Mouse (Mus musculus) limb, embryonic 14.5 days (tissue): Measurements from ENCODE around the gene Trem1. TPM values are rescaled to one million over a fixed set of nuclear protein-coding genes. Genes with fewer than 3 reads are reported as not detected.

ENCODE experiments used
- ATAC-seq: fragments of 200-750 bp; cut with Nextera tagmentation; 2 replicates; pipeline ENCODE4 v1.8.0; 2017; ENCODE audit warnings: low read depth, moderate number of reproducible peaks, moderate TSS enrichment; ENCODE audit not compliant: low FRiP score
- DNase-seq: peaks from one replicate; pipeline ENCODE4 v3.0.0-alpha.2; 2015; ENCODE audit warnings: low spot score
- H3K27ac ChIP-seq: fragments of 300-500 bp; sonication (generic); replicated peaks from 2 replicates; pipeline ENCODE4 v1.5.1; 2014; ENCODE audit warnings: low read depth, mild to moderate bottlenecking, low read length, moderate library complexity, mixed read lengths
- H3K27me3 ChIP-seq: fragments of 300-500 bp; sonication (generic); 2 replicates; pipeline ENCODE4 v1.6.1; 2014; ENCODE audit warnings: low read length, mixed read lengths; ENCODE audit not compliant: control insufficient read depth, insufficient read depth
- H3K36me3 ChIP-seq: fragments of 300-500 bp; sonication (generic); 2 replicates; pipeline ENCODE4 v1.6.1; 2014; ENCODE audit warnings: mild to moderate bottlenecking, low read length, moderate library complexity, mixed read lengths; ENCODE audit not compliant: control insufficient read depth, insufficient read depth
- H3K4me1 ChIP-seq: fragments of 300-500 bp; sonication (generic); 2 replicates; pipeline ENCODE4 v1.6.1; 2014; ENCODE audit warnings: antibody characterized with exemption, low read length, mixed read lengths; ENCODE audit not compliant: control insufficient read depth, insufficient read depth
- H3K4me2 ChIP-seq: fragments of 300-500 bp; sonication (generic); replicated peaks from 2 replicates; pipeline ENCODE4 v1.6.1; 2014; ENCODE audit warnings: low read depth, mild to moderate bottlenecking, low read length, moderate library complexity; ENCODE audit not compliant: severe bottlenecking
- H3K4me3 ChIP-seq: fragments of 300-500 bp; sonication (generic); replicated peaks from 2 replicates; pipeline ENCODE4 v1.5.1; 2014; ENCODE audit warnings: low read length
- H3K9ac ChIP-seq: fragments of 300-500 bp; sonication (generic); 2 replicates; pipeline ENCODE4 v1.6.1; 2014; ENCODE audit warnings: mild to moderate bottlenecking, low read depth, low read length, moderate library complexity; ENCODE audit not compliant: severe bottlenecking
- H3K9me3 ChIP-seq: fragments of 300-500 bp; sonication (generic); 2 replicates; pipeline ENCODE4 v1.6.1; 2016; ENCODE audit warnings: low read length; ENCODE audit not compliant: control insufficient read depth
- POLR2A ChIP-seq: fragments of 200-500 bp; IDR thresholded peaks from 2 replicates; pipeline ENCODE4 v1.8.0; 2012; ENCODE audit warnings: inconsistent platforms, mild to moderate bottlenecking, moderate library complexity, borderline replicate concordance; ENCODE audit not compliant: insufficient read depth, insufficient read length; ENCODE audit errors: extremely low read depth
- WGBS: fragments of 180-500 bp; shearing (Covaris S2); extraction: QIAGEN DNeasy Blood & Tissue Kit; methylation state at CpG from one replicate; pipeline ENCODE4 v1.1.7; 2014; 5-methylcytosine and 5-hydroxymethylcytosine counted together
- polyA plus RNA-seq, 2 experiments: library from polyadenylated mRNA; depleted of rRNA in 1 of 2; stranded (reverse) in 1 of 2; unstranded in 1 of 2; fragments of >200 nt; fragmentation: Nextera tagmentation in 1 of 2; extraction: Ambion mirVana in 1 of 2; gene quantifications; 2 replicates each; pipeline versions ENCODE4 v1.2.1 to v1.2.3; 2012 to 2014

The Trem1 gene
- polyA plus RNA-seq, 2 experiments = 0.01 to 0.08 TPM

GRCm38 (mm10) chr17:48261868-48262267, 29.3 kb downstream of the Trem1 start:
- H3K4me1 ChIP-seq = no peaks in the 10 kb centered on the region
- H3K27ac ChIP-seq = no peak overlapping the region
- DNase-seq (no peak), ATAC-seq (no peak)
- peaks cover 10% of the 10 kb centered on the region; the same call in 1 of the 2 replicates for H3K9me3 ChIP-seq
- H3K4me3 ChIP-seq = no peak overlapping the region
- H3K4me2 ChIP-seq = no peak overlapping the region
- no peak overlapping the region for H3K9ac ChIP-seq
- WGBS = 71% methylated on average over 2 of the region's 2 CpGs
- no peak for TF ChIP-seq POLR2A
- no peaks in the 10 kb centered on the region for H3K36me3 ChIP-seq
- H3K27me3 ChIP-seq = no peaks in the 10 kb centered on the region

DNA sequence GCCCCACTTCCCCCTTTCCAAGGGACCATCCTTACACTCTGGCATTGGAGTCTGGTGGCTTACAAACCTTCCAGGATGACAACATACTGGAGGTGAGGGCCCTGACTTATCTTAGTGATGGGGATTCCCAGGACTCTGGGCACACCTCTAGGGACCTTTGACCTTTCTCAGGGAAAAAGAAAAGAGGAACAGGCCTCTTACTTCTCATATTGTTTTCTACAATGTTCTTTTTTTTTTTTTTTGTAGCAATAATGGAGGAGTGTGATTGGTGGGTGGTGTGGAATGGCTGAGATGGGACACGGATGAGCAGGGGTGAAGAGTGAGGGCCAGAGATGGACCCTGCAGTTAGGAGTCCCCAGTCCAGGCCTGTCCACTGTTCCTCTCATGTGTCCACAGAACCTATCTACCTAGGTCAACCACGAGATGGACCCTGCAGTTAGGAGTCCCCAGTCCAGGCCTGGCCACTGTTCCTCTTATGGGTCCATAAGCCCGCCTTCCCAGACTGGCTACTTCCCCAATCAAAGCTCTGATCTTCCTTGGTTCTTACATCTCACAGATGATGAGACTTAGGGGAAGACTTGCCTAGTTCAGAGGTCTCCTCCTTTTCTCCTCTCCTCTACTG, 31.3 kb downstream of the Trem1 start, which contains the start of gene Treml4:
TSS of gene Treml4 (plus strand) at position 555 of the 622 bp plus-strand sequence.
- no peak within 1 kb of the TSS for H3K27ac ChIP-seq
- DNase-seq (no peak), ATAC-seq (no peak; the same call in 1 of the 2 replicates)
- H3K27me3 ChIP-seq = no peaks in the 10 kb centered on the region
- H3K4me2 ChIP-seq = no peak within 1 kb of the TSS
- H3K9me3 ChIP-seq = peaks cover 9% of the 10 kb centered on the region; the same call in 1 of the 2 replicates
- WGBS = 87% methylated on average over 3 of the region's 3 CpGs
- H3K9ac ChIP-seq = no peak within 1 kb of the TSS
- no peaks in the 10 kb centered on the region for H3K36me3 ChIP-seq
- H3K4me1 ChIP-seq = no peaks in the 10 kb centered on the region
- H3K4me3 ChIP-seq = no peak within 1 kb of the TSS
- no peak for TF ChIP-seq POLR2A

- 87% methylated on average over 7 of the region's 7 CpGs for WGBS
- H3K36me3 ChIP-seq = no peaks in the 10 kb centered on the region
- H3K9ac ChIP-seq = no peak overlapping the region
- DNase-seq (no peak), ATAC-seq (no peak)
- no peaks in the 10 kb centered on the region for H3K4me1 ChIP-seq
- no peaks in the 10 kb centered on the region for H3K27me3 ChIP-seq
- no peak overlapping the region for H3K4me2 ChIP-seq
- H3K27ac ChIP-seq = no peak overlapping the region
- no peak for TF ChIP-seq POLR2A
- no peak overlapping the region for H3K4me3 ChIP-seq
- peaks cover 1% of the 10 kb centered on the region; the same call in 1 of the 2 replicates for H3K9me3 ChIP-seq
Observed at GRCm38 (mm10) chr17:48264662-48265061, 32.1 kb downstream of the Trem1 start.

DNA sequence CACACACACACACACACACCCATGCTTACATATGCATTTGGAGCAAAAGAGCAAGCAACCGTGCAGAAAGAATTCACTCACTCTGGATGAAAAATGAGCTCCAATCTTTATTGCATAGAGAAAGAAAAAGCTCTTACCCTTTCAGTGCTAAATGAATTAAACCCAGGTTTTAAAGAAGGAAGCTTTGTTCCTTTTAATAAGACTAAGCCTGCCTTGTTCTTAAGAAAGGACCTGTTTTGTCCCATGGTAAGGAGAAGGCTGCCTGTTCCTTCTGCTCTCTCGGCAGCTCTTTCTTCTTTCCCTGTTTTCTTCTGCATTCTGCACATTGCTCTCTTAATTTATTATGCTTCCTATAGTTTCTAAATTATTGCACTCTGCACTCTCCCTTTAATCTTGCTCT, 33.6 kb downstream of the Trem1 start:
- 8% methylated on average over 2 of the region's 2 CpGs for WGBS
- Histone ChIP-seq H3K4me2 (no peak overlapping the region), H3K36me3 (no peaks in the 10 kb centered on the region), H3K4me1 (no peaks in the 10 kb centered on the region), H3K9me3 (no peaks in the 10 kb centered on the region), H3K9ac (no peak overlapping the region), H3K27me3 (no peaks in the 10 kb centered on the region), H3K27ac (no peak overlapping the region), H3K4me3 (no peak overlapping the region)
- DNase-seq (no peak), ATAC-seq (no peak)
- TF ChIP-seq POLR2A = no peak

GRCm38 (mm10) chr17:48266610-48267304, 34.2 kb downstream of the Trem1 start:
- ATAC-seq (no peak), DNase-seq (no peak)
- no peak overlapping the region for H3K9ac ChIP-seq
- no peak overlapping the region for H3K4me2 ChIP-seq
- no peaks in the 10 kb centered on the region for H3K4me1 ChIP-seq
- H3K27ac ChIP-seq = no peak overlapping the region
- H3K4me3 ChIP-seq = no peak overlapping the region
- no peak for TF ChIP-seq POLR2A
- no peaks in the 10 kb centered on the region for H3K36me3 ChIP-seq
- WGBS = 21% methylated on average over 2 of the region's 2 CpGs
- H3K27me3 ChIP-seq = no peaks in the 10 kb centered on the region
- no peaks in the 10 kb centered on the region for H3K9me3 ChIP-seq
